Mouse (Mus musculus) kidney, adult 9 months (tissue): Measurements from ENCODE around the gene Ptcra.
"Not testable (repeated sequence)": the region's sequence is repeated elsewhere in the genome, so short reads cannot be mapped to it uniquely, and the experiment has no call there.

Experiments
- DNase-seq: peaks from one replicate; pipeline ENCODE4 v3.0.0; 2022

Ptcra gene

DNA sequence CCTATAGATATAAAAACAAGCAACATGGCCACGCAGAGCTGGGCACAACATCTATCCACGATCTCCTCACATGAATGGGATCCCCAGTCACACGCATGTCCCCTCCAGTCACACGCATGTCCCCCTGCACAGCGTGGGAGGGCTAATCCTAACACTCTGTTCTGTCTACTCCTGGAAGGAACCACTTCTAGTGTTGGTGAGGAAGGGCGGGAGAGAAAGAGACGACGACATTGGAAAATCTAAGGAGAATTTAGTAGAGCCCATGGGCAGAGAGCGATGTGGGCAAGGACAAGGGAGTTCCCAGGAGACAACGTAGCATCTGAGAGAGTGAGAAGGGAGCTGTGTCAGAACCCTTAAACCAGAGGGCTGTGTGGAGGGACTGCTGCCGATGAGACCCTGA, 7.0 kb upstream of the Ptcra start:
- DNase-seq: no peak

DNA sequence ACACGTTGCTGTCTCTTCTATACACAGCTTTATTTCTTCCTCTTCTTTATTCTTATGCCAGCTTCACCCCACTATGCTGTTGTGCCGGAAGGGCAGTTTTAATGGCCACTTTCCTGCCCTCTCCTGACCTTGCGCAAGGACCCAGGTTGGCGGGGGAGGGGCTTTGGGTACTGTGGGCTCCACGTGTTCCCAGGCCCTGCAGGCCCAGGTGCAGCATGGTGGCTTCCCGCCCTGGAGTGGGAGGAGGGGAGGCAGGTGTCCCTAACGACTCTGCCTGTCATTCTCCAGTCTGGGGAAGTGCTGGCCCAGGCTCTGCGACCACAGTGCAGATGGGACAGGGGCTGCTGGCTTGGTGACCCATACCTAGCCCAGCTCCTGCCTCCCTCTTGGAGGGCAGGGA, 4.4 kb upstream of the Ptcra start:
- DNase-seq: no peak

DNA sequence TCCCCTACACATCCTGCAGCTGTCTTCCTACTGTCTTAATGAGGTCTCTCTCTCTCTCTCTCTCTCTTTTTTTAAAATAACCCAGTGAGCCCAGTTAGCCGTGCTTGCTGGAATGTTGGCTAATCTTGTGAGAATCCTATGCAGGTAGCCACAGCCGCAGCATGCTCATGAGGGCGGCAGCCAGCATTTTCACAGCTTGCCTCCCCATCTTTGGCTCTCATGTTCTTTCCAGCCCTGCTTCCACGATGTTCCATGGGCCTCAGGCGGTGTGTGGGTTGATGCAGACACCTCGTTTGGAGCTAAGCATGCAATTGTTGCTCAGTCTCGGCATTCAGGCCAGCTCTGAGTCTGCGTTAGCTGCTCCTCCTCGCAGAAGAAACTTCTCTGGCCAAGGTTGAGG, 1.4 kb upstream of the Ptcra start:
- not testable (repeated sequence) for DNase-seq

DNA sequence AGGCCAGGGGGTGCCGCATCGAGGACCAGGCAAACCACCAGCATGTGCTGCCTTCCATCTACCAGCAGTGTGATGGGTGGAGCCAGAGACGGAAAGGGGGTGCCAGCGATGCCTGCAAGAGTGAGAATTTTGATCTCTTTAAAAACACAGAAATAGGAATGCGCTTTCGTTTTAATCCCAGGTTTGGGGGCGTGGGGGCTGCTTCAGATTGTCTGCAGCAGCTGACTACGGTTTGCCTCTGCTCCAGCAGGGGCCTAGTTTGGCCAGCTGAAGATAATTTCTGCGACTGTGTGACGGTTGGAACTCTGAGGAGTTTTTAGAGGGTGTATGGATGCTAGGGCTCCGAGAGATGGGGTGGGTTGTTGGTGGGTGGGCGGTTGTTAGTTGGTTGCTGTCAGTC, 4.8 kb downstream of the Ptcra start:
- DNase-seq: no peak

DNA sequence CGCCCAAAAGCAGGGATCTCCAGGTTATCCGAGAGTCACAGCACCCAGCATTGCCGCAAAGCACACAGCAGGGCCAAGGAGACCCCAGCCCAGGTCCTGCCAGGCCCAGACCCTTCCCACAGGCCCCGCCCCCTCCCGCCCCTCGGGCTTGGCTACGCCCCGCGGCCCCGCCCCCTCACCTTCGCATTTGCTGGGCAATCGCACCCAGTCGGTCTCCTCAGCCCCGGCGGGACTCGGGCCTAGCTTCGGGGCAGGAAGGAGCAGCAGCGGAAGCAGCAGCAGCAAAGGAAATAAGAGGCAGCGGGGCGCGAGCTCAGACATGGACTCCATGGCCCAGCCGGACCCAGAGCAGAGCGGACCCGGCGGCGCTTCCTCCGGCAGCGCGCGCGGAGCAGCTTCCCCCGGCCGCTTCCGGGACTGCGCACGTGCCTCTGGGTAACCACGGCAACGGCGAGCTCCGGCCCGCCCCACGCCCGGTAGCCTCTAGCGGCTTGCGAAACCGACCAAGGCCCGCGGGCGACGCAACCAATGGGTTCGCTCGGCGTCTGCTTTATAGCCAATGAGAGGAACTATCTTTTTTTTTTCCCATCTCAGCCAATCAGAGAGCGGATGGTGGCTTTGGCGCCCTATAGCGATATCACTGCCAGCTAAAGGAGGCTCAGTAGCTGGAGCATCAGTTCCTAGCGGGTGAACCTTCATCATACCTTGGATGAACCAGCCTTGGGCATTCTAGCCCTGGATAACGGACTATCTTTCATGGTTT, 11.5 kb downstream of the Ptcra start, which contains the start of gene Cnpy3:
Gene Cnpy3, minus strand, starts transcription at position 421 of the 763 bp plus-strand sequence.
- peak; percentile 98 for DNase-seq

DNA sequence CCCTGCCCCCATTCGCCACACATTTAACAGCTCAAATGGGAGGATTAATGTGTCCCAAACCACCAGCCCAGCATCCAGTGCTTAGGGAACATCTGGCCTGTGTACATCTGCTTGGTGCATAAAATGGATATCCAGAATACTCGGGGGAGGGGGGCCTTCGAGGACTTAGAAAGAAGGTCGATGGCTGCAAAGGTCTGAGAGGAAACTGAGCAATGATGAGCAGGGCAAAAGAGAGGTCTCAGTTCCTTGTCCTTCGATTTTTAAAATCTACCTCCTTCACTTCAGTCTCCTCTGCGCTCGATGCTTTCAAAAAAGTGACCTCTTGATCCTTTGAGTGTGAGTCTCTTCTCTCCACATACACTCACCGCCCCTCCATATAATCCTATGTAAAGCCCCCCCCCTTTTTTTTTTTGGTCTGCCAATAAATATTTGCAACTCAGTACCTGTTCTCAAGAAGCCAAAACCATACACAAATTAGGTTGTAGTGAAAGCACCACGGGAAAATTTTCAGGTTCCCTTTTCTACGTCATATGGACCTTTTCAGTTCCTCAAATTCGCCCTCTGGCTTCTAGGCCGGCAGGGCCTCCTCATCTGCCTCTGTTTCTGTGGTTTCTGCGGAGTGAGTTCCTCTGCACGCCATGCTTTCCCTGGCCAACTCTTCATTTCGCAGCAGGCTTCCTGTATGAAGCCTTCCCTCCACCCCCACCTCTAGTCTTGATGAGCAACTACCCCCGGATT, 12.3 kb downstream of the Ptcra start:
- DNase-seq: peak; percentile 71

DNA sequence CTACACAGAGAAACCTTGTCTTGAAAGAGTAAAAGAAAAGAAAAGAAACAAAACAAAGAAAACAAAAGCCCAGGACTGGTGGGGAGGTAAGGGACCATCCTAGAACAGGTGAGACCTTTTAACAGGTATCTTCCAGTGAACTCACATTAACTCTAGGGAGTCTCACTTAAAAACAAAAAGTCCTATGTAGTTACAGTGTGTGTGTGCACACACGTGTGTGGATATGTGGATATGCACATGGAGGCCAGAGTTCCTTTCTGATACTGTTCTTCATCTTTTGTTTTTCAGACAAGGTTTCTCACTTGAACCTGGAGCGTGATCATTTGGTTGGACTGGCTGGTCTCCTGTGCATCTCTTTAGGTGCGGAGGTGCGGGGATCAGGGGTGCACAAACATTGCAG, 12.9 kb downstream of the Ptcra start:
- no peak for DNase-seq

DNA sequence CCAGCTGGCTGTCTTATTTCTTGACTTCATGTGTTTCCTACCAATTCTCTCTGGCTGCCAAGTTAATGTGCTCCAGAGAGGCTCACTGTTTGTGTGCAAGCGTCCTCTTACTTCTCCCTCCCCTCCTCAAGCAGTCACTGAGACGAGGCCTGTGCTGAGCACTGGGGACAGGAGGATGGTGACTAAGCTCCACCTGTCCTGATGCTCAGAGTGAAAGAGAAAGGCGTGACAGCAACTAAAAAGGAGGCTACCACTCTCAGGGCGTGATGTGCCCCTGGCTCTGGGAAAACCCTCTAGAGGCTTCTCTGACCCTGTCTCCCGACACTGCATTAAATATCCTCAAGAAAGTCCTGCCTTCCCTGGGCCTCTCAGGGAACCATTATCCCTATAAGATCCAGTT, 14.2 kb downstream of the Ptcra start:
- DNase-seq: no peak

DNA sequence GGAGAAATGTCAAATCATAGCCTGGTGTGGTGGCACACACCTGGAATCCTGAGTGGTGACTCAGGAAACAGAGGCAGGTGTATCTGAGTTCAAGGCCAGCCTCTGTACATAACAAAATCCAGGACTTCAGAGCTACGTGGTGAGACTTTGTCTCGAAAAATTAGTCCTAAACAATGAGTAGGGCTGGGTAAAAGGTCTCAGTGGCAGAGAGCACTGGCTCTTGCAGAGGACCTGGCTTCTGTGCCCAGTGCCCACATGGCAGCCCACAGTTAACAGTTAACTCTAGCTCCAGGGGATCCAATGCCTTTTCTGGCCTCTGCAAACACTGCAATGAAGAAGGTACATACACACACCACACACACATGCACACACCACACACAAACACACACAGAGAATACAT, 15.7 kb downstream of the Ptcra start:
- no peak for DNase-seq

DNA sequence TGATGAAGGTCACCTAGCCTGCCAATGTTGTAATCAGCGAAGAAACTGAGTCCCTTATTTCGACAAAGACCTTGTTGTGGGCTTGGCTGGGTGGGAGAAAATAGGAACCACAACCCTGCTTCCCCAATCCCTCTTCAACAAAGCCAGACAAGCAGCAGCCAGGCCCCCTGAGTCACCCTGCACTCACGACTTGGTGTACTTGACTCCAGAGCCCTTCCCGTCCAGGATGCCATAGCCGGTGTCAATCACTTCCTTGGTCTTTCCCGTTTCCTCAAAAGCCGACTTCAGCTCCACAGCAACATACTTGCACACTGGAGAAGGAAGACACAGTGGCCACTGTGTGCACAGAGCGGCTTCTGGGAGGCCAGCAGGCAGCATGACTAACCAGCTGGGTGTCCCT, 16.3 kb downstream of the Ptcra start:
- DNase-seq: no peak

DNA sequence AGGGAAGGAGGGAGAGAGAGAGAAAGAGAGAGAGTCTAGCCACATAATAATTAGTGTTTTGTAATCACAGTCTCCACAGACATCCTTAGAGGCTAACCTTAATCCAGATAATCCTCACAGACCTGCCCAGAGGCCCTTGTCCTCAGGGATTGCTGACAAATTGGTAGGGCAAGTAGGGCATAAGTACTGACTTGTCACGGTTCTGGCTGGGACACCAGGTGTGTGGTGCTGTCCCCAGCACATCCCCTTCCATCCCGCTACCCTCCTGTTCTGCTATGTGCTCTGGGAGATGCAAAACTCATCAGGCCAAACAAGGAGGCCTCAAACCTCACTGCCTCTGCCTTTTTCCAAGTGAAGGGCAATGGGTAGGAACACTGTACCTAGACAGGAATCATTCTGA, 18.0 kb downstream of the Ptcra start:
- DNase-seq: no peak

DNA sequence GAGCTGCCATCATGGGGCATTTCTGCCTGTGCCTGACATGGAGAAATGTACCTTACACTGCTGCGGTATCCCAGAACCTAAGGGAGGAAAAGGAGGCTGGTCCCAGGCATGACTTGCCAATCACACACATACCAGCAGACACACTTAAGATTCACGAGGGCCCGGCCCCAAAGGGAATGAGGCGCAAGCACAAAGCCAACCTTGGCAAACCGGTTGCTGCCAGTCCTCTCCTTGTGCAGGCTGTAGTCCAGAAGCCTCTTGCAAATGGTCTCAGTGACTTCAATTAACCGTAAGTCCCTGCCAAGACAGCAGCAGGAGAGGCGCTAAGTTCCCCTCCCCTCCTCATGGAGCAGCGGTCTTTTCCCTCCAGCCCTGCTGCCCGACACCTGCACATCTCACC, 20.5 kb downstream of the Ptcra start:
- no peak for DNase-seq

DNA sequence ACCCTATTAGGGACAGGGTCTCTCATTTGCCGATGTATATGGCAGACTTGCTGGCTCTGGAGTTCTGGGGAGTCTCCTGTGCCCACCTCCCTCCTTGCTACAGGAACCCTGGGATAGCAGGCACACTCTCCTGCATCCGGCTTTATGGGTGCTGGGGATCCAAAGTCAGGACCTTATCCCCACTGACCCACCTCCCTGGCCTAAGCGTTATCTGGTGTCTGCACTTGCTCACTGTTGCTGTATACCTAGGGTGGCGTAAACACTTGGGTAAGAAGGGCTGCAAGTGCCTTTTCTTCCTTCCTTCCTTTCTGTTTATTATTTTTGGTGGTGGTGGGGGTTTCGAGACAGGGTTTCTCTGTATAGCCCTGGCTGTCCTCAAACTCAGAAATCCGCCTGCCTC, 22.2 kb downstream of the Ptcra start:
- no peak for DNase-seq

DNA sequence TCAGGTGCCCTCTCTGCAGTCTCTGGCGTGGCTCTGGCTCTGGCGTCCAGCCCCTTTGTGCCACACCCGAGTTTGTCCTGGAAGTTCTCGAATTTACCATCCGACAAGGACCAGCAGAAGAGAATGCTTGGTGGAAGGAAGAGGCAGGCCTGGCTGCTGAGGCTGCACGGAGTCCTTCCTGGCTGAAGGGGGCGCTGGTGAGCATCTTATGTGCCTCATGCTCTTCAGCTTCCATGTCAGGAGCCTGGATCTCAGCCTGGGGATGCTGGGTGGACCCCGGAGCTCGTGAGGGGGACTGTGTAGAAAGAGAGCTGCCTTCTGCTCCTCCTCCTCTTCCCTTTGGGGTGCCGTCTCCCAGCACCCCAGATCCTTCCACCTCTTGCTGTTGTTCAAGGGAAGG, 27.4 kb downstream of the Ptcra start:
- DNase-seq: no peak

DNA sequence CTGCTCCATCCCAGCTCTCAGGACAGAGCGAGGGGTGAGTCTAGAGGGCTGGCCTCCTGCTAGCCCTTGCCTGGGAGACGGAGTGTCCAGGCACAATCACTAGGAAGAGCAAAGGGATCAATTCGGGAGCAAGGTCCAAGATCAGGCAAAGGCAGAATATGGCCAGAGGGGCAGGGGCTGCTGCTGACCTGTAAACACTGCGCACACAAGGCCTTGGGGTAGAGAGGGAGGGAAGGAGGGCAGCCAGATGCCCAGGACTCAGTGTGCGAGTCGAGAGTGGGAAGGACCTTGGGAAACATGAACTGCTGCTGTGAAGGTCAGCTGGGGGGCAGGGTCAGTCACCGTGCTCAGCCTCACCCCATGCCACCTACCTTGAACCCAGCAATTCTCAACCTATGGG, 28.2 kb downstream of the Ptcra start:
- DNase-seq: no peak

DNA sequence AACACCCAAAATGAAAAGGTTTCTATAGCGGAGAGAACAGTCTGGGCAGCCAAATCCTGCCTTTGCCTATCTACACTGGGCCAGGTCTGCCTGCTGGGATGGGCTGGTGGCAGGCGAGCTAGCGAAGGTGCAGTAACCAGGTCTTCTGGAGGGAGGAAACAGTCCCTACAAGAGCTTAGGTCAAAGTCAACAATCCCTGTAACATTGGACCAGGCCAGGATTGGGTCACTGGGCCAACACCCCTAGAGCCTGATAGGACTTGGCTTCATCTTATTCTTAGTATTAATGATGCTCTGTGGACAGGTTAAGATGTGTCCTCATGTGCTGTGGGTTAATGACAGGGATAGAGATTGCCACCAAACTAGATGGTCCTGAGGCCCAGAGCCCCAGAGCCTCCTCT, 29.5 kb downstream of the Ptcra start:
- no peak for DNase-seq

DNA sequence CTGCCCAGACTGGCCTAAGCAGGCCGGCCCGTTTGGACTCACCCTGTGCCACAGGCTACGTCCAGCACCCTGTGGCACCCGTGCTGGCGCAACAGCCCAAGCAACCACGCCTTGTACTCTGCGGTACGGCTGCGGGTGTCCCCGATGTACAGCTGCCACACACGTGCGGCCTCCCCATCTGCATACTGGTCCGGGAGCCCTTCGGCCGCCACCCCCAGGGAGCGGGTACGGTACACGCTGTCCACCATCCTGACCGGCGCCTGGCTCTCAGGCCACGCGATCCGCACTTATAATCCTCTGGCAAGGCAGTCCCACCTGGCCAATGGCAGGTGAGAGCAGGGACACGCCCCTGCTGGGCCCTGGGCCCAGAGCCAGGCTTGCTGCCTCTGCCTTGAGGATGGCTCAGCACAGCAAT, 34.6 kb downstream of the Ptcra start, which contains the start of gene Gnmt:
Gene Gnmt, minus strand, starts transcription at position 265 of the 415 bp plus-strand sequence.
- peak; percentile 94 for DNase-seq

DNA sequence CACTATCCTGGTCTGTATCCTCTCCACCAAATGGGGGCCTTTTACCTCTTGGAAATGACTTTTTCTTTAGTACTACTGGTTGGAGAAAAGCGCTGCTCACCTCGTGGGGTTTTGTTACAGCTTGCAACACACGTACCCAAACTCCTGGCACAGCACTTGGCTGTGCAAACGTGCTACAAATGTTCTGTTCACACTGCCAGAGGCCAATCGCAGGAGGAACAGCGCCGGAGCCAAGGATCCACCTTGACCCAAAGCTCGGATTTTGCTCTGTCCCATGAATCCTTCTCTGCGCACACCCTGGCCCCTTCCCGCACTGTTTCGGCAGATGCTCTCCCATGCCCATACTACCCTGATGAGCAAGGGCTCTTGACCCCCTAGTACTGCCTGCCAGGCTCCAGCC, 35.0 kb downstream of the Ptcra start:
- no peak for DNase-seq

DNA sequence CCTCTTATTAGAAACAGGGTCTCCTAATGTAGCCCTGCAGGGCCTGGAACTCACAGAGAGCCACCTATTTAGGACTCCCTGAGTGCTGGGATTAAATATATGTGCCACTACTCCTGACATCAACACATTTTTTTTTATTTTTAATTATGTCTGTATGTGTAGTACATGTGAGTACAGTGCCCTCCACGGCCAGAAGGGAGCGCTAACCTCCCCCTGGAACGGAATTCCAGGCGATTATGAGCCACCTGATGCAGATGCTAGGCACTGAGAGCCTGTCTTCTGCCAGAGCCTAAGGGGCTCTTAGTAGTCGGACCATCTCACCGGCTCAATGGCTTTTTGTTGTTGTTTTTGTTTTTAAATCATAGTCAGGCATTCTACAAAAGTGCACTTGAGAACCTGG, 35.5 kb downstream of the Ptcra start:
- DNase-seq: peak; percentile 69

DNA sequence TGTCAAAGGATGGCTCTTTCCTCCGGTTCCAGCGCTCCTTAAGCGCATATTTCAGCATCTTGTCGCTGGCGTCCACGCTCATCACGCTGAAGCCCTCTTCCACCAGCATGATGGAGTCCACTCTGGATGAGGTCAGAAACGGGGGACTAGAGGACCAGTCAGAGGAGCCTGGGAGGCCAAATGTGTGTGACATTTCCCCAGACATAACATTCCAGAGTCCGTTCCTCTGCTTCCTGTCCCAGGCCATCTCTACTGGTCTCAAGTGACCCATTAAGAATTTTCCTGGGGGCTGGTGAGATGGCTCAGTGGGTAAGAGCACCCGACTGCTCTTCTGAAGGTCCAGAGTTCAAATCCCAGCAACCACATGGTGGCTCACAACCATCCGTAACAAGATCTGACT, 36.2 kb downstream of the Ptcra start:
- DNase-seq: peak; percentile 23

DNA sequence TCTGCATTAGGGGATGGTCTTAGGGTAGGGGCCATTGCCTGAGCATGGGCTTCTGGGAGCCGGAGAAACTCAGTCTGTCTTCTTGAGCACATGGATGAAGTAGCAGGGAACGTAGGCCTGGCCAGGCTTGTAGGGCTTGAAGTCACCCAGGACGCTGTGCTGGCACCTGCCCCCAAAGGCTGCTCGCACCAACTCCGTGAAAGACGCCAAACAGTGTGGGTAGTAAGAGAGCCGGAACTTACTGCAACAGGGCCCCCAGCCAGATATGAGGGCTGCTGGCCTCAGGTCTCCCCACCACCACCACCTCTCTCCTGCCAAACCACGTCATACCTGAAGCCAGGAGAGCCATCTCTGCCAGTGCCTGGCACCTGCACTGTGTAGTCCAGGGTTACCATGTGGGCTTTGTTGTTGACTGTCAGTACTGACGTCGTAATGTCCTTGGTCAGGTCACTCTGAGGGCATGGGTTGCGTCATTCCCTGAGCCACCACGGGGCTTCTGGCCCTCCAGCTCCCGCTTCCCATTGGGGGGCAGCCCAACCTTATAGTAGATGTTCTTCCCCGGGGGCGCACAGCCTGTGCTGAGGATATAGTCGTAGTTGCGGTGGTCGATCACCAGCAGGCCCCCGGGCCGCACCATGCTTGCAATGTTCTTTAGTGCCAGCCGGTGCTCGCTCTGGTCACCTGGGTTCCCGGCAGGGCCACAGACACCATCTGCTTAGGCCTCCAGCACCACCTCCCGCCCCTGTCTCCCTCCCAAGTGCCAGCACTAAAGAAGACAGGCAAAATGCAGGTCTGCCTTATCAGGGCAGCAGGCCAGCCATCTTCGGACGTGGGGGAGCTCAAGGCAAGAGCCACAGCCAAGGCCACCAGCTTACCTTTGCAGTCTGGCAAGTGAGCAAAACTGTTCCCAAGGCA, 37.5 kb downstream of the Ptcra start:
- DNase-seq: no peak

DNA sequence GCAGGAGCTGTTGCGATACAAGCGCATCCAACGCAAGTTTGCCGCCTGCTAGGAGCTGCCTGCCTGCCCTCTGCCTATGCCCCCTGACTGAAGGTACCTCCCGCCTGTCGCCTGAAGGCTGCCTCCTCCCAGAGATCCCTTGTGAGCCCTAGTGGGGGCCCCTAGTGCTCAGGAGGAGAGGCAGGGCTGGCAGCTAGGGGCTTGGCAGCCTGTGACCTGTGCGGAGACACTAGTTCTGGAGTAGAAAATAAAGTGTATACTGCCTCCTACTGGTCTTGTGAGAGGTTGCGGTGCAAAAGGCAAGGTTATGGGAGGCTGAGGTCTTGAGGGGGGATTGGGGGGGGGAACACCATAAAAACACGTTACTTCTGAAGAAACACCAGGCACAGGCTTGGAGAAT, 38.2 kb downstream of the Ptcra start:
- DNase-seq: peak; percentile 40

DNA sequence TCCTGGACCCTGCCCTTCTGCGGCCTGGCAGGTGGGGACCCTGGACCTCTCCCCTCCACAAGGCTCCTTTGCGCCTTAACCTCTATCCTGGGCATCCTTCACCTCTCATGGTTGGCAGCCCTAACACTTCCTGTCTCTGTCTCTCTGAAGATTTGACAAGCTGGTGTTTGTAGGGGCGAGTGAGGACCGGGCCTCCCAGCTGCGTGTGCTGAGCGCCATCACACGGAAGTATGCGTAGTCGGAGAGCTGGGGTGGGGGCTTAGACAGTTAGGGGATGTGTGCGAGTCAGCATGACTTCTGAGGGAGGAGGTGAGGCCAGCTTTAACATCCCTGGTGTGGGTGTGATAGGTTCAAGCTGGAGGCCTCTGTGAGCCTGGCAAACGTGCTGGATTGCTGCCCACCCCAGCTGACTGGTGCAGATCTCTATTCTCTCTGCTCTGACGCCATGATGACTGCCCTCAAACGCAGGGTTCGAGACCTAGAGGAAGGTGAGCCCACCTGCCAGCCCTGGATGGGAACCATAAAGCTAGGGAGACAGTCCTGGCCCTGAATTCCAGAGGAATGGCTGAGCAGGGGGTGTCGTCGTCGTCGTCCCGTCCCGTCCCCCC, 38.9 kb downstream of the Ptcra start:
- DNase-seq: no peak
